Mouse (Mus musculus) adrenal gland, adult 8-10 months (tissue): ENCODE measurements around the gene Tkt. TPM values are rescaled to one million over a fixed set of nuclear protein-coding genes. Genes with fewer than 3 reads are reported as not detected.
"Not testable (repeated sequence)": the region's sequence is repeated elsewhere in the genome, so short reads cannot be mapped to it uniquely, and the experiment has no call there.

Experiments
- DNase-seq: peaks from one replicate; pipeline ENCODE4 v3.0.0; 2022
- total RNA-seq, 4 experiments: library from RNA; stranded (reverse); gene quantifications; 2 replicates each; pipeline ENCODE4 v1.2.4; 2022

The Tkt gene
- 1,000 to 10,000 TPM in 1 of 4 experiments, 100 to 1,000 TPM in 3; 361 to 1,078 (median 577) TPM for total RNA-seq

GRCm38 (mm10) chr14:30548131-30548720 lies at the start of gene Tkt:
Gene Tkt, plus strand, starts transcription at chr14:30548359.
- DNase-seq, result peak; percentile 85

- DNase-seq, result no peak
These were observed 43.2 kb upstream of the Tkt start for GRCm38 (mm10) chr14:30504990-30505389.

- DNase-seq, result no peak
These were observed 37.9 kb upstream of the Tkt start for GRCm38 (mm10) chr14:30510214-30510763.

GRCm38 (mm10) chr14:30512896-30513295 lies 35.3 kb upstream of the Tkt start:
- no peak for DNase-seq

GRCm38 (mm10) chr14:30515931-30516723 lies 32.0 kb upstream of the Tkt start:
- DNase-seq, result no peak

GRCm38 (mm10) chr14:30519323-30519722 lies 28.8 kb upstream of the Tkt start:
- DNase-seq, result no peak

- no peak for DNase-seq
These were observed 24.8 kb upstream of the Tkt start for GRCm38 (mm10) chr14:30523356-30523755.

GRCm38 (mm10) chr14:30528392-30528791 lies 19.8 kb upstream of the Tkt start:
- no peak for DNase-seq

- DNase-seq, result no peak
These were observed 19.2 kb upstream of the Tkt start for GRCm38 (mm10) chr14:30528961-30529360.

- DNase-seq, result no peak
These were observed 18.7 kb upstream of the Tkt start for GRCm38 (mm10) chr14:30529454-30529853.

- no peak for DNase-seq
These were observed 17.4 kb upstream of the Tkt start for GRCm38 (mm10) chr14:30530726-30531269.

GRCm38 (mm10) chr14:30531431-30531830 lies 16.7 kb upstream of the Tkt start:
- no peak for DNase-seq

- no peak for DNase-seq
These were observed 16.3 kb upstream of the Tkt start for GRCm38 (mm10) chr14:30531896-30532295.

- no peak for DNase-seq
These were observed 14.2 kb upstream of the Tkt start for GRCm38 (mm10) chr14:30533780-30534450.

- DNase-seq, result peak; percentile 95
These were observed 6.6 kb upstream of the Tkt start for GRCm38 (mm10) chr14:30541541-30541940.

GRCm38 (mm10) chr14:30543331-30543730 lies 4.8 kb upstream of the Tkt start:
- DNase-seq, result not testable (repeated sequence)

- DNase-seq, result peak; percentile 91
These were observed 1.0 kb downstream of the Tkt start for GRCm38 (mm10) chr14:30548965-30549776.

GRCm38 (mm10) chr14:30549777-30550149 lies 1.6 kb downstream of the Tkt start:
- DNase-seq, result no peak

- DNase-seq, result no peak
These were observed 2.3 kb downstream of the Tkt start for GRCm38 (mm10) chr14:30550232-30551070.

GRCm38 (mm10) chr14:30551509-30551908 lies 3.4 kb downstream of the Tkt start:
- no peak for DNase-seq

- DNase-seq, result no peak
These were observed 3.8 kb downstream of the Tkt start for GRCm38 (mm10) chr14:30551981-30552380.
